Mouse (Mus musculus): ENCODE data around the gene Wfdc15a. TPM values are rescaled to one million over a fixed set of nuclear protein-coding genes. Genes with fewer than 3 reads are reported as not detected.

Wfdc15a gene
- polyA plus RNA-seq, 1 experiment from 2014 or later: not detected

DNA sequence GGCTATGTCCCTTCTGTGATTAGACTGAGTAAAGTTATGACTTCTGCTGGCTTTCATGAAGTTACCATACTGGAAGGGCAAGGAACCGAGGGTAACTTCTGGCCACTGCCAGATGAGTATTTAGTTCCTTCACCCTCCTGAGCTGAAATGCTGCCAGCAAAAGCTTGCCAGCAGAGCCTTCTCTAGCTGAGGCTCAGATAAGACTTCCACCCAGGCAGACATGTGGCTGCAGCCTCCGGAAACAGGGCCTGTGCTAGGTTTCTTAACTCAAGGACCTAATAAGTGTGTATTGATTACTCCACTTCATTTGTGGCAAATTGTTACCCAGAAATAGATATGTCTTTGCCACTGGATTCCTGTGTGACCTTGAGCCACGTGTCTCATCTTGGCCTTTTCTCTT lies 26.5 kb downstream of the Wfdc15a start:
- H3K9ac ChIP-seq (ENCODE audit: low read length): no peak overlapping the region
- H3K36me3 ChIP-seq (ENCODE audit: control insufficient read depth, insufficient read depth, low read length): no peaks in the 10 kb centered on the region
- H3K4me1 ChIP-seq (replicated peaks; ENCODE audit: control insufficient read depth, insufficient read depth, low read length): peaks cover 14% of the 10 kb centered on the region
- no peak overlapping the region for H3K4me2 ChIP-seq (ENCODE audit: low read length)
- no peak overlapping the region for H3K27ac ChIP-seq (ENCODE audit: low read depth)
- peaks cover 43% of the 10 kb centered on the region for H3K27me3 ChIP-seq (replicated peaks; ENCODE audit: control insufficient read depth, insufficient read depth, low read length)
- DNase-seq (ENCODE audit: low spot score): no peak
- no peak overlapping the region for H3K4me3 ChIP-seq (ENCODE audit: low read depth, low read length)
- WGBS: 74% methylated on average over 3 of the region's 3 CpGs
- ATAC-seq (replicated peaks; ENCODE audit: low FRiP score, low TSS enrichment, low read depth): no peak
- H3K9me3 ChIP-seq (ENCODE audit: control insufficient read depth, low read length): no peaks in the 10 kb centered on the region

DNA sequence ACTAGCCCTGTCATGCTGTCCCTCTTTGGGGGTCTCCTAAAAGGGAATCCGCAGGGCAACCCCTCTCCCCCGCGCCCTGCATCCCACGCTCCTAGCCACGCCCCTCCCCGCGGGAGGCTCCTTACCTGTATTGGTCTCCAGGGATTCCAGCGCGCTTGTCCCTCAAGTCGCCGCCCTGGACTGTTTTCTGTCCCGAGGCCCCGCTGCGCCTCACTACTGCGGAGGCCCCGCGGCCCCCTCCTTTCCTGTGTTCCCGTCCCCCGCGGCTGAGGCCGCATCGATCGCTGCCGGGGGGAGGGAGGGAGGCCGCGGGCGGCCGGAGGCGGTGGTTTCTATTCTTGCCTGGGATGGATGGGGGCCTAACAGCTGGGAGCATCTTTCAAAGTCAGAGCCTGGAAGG lies 29.0 kb downstream of the Wfdc15a start, which contains the start of gene Kcns1:
Gene Kcns1, minus strand, starts transcription at position 212 of the 400 bp plus-strand sequence.
- H3K9ac ChIP-seq (ENCODE audit: low read length): no peak within 1 kb of the TSS

DNA sequence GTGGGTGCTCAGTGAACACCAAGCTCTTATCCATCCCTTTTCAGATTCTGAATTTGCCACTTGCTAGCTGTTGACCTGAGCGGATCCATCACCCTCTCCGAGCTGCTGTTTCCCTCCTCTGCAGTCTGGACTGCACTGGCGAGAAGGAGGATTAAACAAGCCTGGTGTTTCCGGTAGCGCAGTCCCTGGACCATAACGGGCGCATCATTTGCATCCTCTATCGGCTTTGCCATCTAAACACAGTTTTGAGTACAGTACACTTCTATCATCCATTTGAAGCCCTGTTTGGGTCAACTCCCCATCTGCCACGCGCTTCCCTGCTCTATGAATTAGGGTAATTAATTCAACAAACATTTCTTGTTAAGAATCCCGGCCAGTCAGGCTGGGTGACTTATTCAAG lies 29.6 kb downstream of the Wfdc15a start:
- Histone ChIP-seq H3K4me1 (replicated peaks; ENCODE audit: control insufficient read depth, insufficient read depth, low read length) (peaks cover 16% of the 10 kb centered on the region), H3K9ac (ENCODE audit: low read length) (no peak overlapping the region), H3K4me2 (ENCODE audit: low read length) (peak overlapping the region; percentile 65), H3K4me3 (ENCODE audit: low read depth, low read length) (peak overlapping the region; percentile 30; the same call in 1 of the 2 replicates), H3K36me3 (ENCODE audit: control insufficient read depth, insufficient read depth, low read length) (no peaks in the 10 kb centered on the region), H3K9me3 (ENCODE audit: control insufficient read depth, low read length) (no peaks in the 10 kb centered on the region), H3K27ac (ENCODE audit: low read depth) (no peak overlapping the region), H3K27me3 (replicated peaks; ENCODE audit: control insufficient read depth, insufficient read depth, low read length) (peaks cover 71% of the 10 kb centered on the region)
- 6% methylated on average over 11 of the region's 11 CpGs for WGBS
- DNase-seq (ENCODE audit: low spot score) (no peak), ATAC-seq (replicated peaks; ENCODE audit: low FRiP score, low TSS enrichment, low read depth) (no peak)

More for the DNA sequence above, 29.0 kb downstream of the Wfdc15a start, which contains the start of gene Kcns1:
- peaks cover 66% of the 10 kb centered on the region for H3K27me3 ChIP-seq (replicated peaks; ENCODE audit: control insufficient read depth, insufficient read depth, low read length)
- H3K4me1 ChIP-seq (replicated peaks; ENCODE audit: control insufficient read depth, insufficient read depth, low read length): peaks cover 16% of the 10 kb centered on the region
- H3K4me3 ChIP-seq (ENCODE audit: low read depth, low read length): peak within 1 kb of the TSS; percentile 30
- no peaks in the 10 kb centered on the region for H3K9me3 ChIP-seq (ENCODE audit: control insufficient read depth, low read length)
- no peak for DNase-seq (ENCODE audit: low spot score)
- ATAC-seq (replicated peaks; ENCODE audit: low FRiP score, low TSS enrichment, low read depth): no peak
- H3K27ac ChIP-seq (ENCODE audit: low read depth): no peak within 1 kb of the TSS
- H3K36me3 ChIP-seq (ENCODE audit: control insufficient read depth, insufficient read depth, low read length): no peaks in the 10 kb centered on the region
- H3K4me2 ChIP-seq (ENCODE audit: low read length): peak within 1 kb of the TSS; percentile 65
- 1% methylated on average over 29 of the region's 29 CpGs for WGBS

DNA sequence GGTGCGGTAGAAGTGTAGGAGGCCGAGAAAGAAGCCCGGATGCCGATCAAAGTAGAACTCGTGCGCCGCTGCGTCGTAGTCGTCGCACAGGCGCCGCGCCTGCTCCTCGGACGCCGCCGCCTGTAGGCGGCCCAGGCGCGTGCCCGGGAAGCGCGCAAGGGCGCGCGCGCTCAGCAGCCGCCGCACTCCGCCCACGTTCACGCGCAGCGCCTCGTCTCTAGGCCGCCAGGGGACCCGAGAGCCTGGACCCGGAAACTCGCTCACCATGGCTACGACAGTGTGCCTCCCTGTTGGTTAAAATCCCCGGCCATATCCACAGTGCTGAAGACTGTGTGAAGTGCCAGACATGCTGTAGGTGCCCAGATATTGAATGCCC lies 31.4 kb downstream of the Wfdc15a start:
- Histone ChIP-seq H3K4me1 (replicated peaks; ENCODE audit: control insufficient read depth, insufficient read depth, low read length) (peaks cover 16% of the 10 kb centered on the region), H3K27me3 (replicated peaks; ENCODE audit: control insufficient read depth, insufficient read depth, low read length) (peaks cover 73% of the 10 kb centered on the region), H3K36me3 (ENCODE audit: control insufficient read depth, insufficient read depth, low read length) (no peaks in the 10 kb centered on the region), H3K4me2 (ENCODE audit: low read length) (peak overlapping the region; percentile 52), H3K27ac (ENCODE audit: low read depth) (no peak overlapping the region), H3K4me3 (ENCODE audit: low read depth, low read length) (peak overlapping the region; percentile 31), H3K9ac (ENCODE audit: low read length) (no peak overlapping the region), H3K9me3 (ENCODE audit: control insufficient read depth, low read length) (no peaks in the 10 kb centered on the region)
- WGBS: 8% methylated on average over 37 of the region's 42 CpGs
- no peak for DNase-seq (ENCODE audit: low spot score)
- peak; percentile 44 for ATAC-seq (replicated peaks; ENCODE audit: low FRiP score, low TSS enrichment, low read depth)

DNA sequence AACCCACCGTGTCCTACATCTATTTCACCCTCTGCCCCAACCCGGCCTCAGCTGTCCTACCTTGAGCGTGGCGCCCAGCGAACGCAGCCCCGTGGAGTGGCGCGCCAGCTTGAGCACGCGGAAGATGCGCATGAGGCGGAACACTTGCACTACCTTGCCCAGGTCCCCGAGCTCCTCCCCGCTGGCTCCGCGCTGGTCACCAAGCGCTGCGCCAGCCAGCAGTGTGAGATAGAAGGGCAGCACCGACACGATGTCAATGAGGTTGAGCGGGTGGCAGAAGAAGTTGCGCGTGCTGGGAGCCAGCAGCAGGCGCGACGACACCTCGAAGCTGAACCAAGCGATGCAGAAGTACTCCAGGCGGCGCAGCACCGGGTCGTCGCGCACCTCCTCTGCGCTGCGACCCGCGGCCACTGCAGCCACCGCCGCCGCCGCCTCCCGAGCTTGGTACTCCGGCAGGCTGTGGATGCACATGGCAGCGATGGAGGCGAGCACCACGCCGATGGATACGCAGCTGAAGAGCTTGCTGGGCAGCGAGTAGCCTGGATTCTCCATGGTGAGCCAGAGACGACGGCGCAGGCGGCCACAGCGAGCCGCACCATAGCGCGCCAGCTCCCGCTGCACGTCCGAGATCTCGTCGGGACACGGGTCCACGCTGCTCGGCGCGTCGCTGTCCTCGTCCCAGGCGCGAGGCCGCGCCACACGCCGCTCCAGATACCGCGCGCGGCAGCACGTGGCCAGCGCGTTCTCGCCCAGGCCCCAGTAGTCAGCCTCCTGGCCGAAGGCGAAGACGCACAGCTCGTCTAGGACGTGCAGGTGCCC lies 32.0 kb downstream of the Wfdc15a start:
- H3K9ac ChIP-seq (ENCODE audit: low read length): no peak overlapping the region; the same call in 1 of the 2 replicates
- ATAC-seq (replicated peaks; ENCODE audit: low FRiP score, low TSS enrichment, low read depth) (peak; percentile 43), DNase-seq (ENCODE audit: low spot score) (peak; percentile 62)
- no peaks in the 10 kb centered on the region for H3K9me3 ChIP-seq (ENCODE audit: control insufficient read depth, low read length)
- H3K4me2 ChIP-seq (ENCODE audit: low read length): peak overlapping the region; percentile 52
- H3K27ac ChIP-seq (ENCODE audit: low read depth): no peak overlapping the region
- WGBS: 12% methylated on average over 90 of the region's 90 CpGs
- H3K27me3 ChIP-seq (replicated peaks; ENCODE audit: control insufficient read depth, insufficient read depth, low read length): peaks cover 71% of the 10 kb centered on the region
- H3K4me1 ChIP-seq (replicated peaks; ENCODE audit: control insufficient read depth, insufficient read depth, low read length): peaks cover 16% of the 10 kb centered on the region
- no peaks in the 10 kb centered on the region for H3K36me3 ChIP-seq (ENCODE audit: control insufficient read depth, insufficient read depth, low read length)
- H3K4me3 ChIP-seq (ENCODE audit: low read depth, low read length): peak overlapping the region; percentile 31

DNA sequence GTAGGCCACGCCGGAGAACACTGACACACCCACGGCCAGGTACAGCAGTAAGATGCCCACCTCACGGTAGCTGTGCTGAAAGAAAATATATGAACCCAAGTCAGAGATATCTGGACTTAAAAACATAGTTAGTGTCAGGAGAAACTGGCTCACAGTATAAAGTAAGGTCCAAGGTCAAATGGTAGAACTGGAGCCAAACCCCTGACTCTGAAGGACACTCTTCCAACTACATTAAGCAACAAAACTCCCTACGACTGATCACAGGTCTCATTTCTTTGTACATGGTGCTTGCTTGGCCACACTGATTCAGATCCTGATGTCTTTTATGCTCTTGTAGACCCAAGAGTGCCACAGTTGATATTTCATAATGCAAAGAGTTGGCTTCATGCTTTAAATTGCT lies 35.0 kb downstream of the Wfdc15a start:
- no peak overlapping the region for H3K4me3 ChIP-seq (ENCODE audit: low read depth, low read length)
- WGBS: 91% methylated on average over 5 of the region's 5 CpGs
- 0 out of 2 replicates have a peak, but pooled peaks cover 5% of the 10 kb centered on the region for H3K4me1 ChIP-seq (replicated peaks; ENCODE audit: control insufficient read depth, insufficient read depth, low read length)
- H3K27ac ChIP-seq (ENCODE audit: low read depth): no peak overlapping the region
- no peaks in the 10 kb centered on the region for H3K9me3 ChIP-seq (ENCODE audit: control insufficient read depth, low read length)
- no peak overlapping the region for H3K4me2 ChIP-seq (ENCODE audit: low read length)
- H3K9ac ChIP-seq (ENCODE audit: low read length): no peak overlapping the region
- DNase-seq (ENCODE audit: low spot score) (no peak), ATAC-seq (replicated peaks; ENCODE audit: low FRiP score, low TSS enrichment, low read depth) (no peak)
- H3K27me3 ChIP-seq (replicated peaks; ENCODE audit: control insufficient read depth, insufficient read depth, low read length): peaks cover 48% of the 10 kb centered on the region
- no peaks in the 10 kb centered on the region for H3K36me3 ChIP-seq (ENCODE audit: control insufficient read depth, insufficient read depth, low read length)

DNA sequence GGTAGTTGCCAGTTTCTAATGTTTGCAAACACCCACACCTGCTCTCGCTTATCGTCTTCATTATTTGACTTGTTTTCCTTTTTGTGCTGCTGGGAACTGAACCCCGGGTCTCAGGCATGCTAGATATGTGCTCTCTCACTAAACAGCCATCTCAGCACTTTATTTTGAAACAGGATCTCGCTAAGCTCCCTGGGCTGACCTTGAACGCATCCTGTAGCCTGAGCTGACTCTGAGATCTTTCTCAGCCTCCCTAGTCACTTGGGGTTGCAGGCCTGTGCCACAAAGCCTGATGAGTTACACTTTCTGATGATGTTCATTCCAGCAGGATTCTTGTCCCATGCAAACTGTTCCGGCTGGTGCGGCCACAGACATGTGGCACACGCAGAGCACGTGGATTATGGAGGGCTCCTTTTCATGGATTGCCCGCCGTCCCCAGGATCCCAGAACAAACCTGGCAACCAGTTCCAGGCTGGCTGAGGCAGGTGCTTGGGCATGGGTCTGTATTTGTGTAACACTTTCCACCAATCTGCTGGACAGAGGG lies 38.3 kb downstream of the Wfdc15a start:
- no peak overlapping the region for H3K4me2 ChIP-seq (ENCODE audit: low read length)
- ATAC-seq (replicated peaks; ENCODE audit: low FRiP score, low TSS enrichment, low read depth): no peak
- DNase-seq (ENCODE audit: low spot score): no peak
- H3K36me3 ChIP-seq (ENCODE audit: control insufficient read depth, insufficient read depth, low read length): no peaks in the 10 kb centered on the region
- H3K9me3 ChIP-seq (ENCODE audit: control insufficient read depth, low read length): no peaks in the 10 kb centered on the region
- no peak overlapping the region for H3K27ac ChIP-seq (ENCODE audit: low read depth)
- H3K27me3 ChIP-seq (replicated peaks; ENCODE audit: control insufficient read depth, insufficient read depth, low read length): peaks cover 14% of the 10 kb centered on the region
- H3K4me1 ChIP-seq (replicated peaks; ENCODE audit: control insufficient read depth, insufficient read depth, low read length): no peaks in the 10 kb centered on the region
- 77% methylated on average over 11 of the region's 11 CpGs for WGBS
- no peak overlapping the region for H3K4me3 ChIP-seq (ENCODE audit: low read depth, low read length)
- H3K9ac ChIP-seq (ENCODE audit: low read length): no peak overlapping the region

DNA sequence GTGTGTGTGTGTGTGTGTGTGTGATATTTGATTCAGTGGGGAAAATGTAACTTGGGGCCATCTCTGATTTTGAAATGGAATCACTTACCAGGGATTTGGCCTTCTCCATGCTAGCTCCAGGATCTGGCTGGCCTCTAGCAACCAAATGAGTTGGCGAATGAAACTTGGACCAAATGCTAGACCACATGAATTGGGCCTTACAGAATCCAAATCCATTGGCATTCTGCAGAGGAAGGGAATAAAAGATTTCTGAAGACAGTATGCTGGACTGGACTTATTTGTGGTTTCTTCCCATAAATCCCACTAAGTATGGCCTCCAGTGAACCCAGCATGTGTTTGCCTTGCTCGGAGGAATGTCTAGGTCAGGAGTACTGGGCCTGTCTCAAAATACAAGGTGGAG lies 41.1 kb downstream of the Wfdc15a start:
- no peak for DNase-seq (ENCODE audit: low spot score)

More for the DNA sequence above, 41.1 kb downstream of the Wfdc15a start:
- peaks cover 10% of the 10 kb centered on the region for H3K36me3 ChIP-seq (ENCODE audit: control insufficient read depth, insufficient read depth, low read length)
- no peak overlapping the region for H3K9ac ChIP-seq (ENCODE audit: low read length)
- no peaks in the 10 kb centered on the region for H3K9me3 ChIP-seq (ENCODE audit: control insufficient read depth, low read length)
- WGBS: 80% methylated on average over 2 of the region's 2 CpGs
- H3K27me3 ChIP-seq (replicated peaks; ENCODE audit: control insufficient read depth, insufficient read depth, low read length): no peaks in the 10 kb centered on the region
- no peak overlapping the region for H3K4me2 ChIP-seq (ENCODE audit: low read length)
- H3K4me3 ChIP-seq (ENCODE audit: low read depth, low read length): no peak overlapping the region
- H3K4me1 ChIP-seq (replicated peaks; ENCODE audit: control insufficient read depth, insufficient read depth, low read length): no peaks in the 10 kb centered on the region
- ATAC-seq (replicated peaks; ENCODE audit: low FRiP score, low TSS enrichment, low read depth): no peak
- no peak overlapping the region for H3K27ac ChIP-seq (ENCODE audit: low read depth)

Measured in intestine, embryonic 14.5 days (tissue).